Mouse (Mus musculus): ENCODE data around the gene Npas3. TPM values are rescaled to one million over a fixed set of nuclear protein-coding genes. Genes with fewer than 3 reads are reported as not detected.

Npas3 gene
- polyA plus RNA-seq, 1 experiment from 2014 or later: 0.61 TPM

- ATAC-seq (ENCODE audit: low FRiP score, low TSS enrichment) (no peak), DNase-seq (ENCODE audit: low spot score) (no peak)
- Histone ChIP-seq H3K4me2 (replicated peaks; ENCODE audit: low read depth) (no peak overlapping the region), H3K9me3 (ENCODE audit: control insufficient read depth, low read length) (no peaks in the 10 kb centered on the region), H3K36me3 (ENCODE audit: control insufficient read depth, insufficient read depth, low read length) (no peaks in the 10 kb centered on the region), H3K27me3 (ENCODE audit: control insufficient read depth, insufficient read depth, low read length) (no peaks in the 10 kb centered on the region), H3K27ac (replicated peaks) (no peak overlapping the region), H3K4me1 (replicated peaks; ENCODE audit: control insufficient read depth, insufficient read depth) (no peaks in the 10 kb centered on the region), H3K9ac (ENCODE audit: low read length) (no peak overlapping the region), H3K4me3 (ENCODE audit: low read depth, low read length) (no peak overlapping the region)
- WGBS: 66% methylated on average over 10 of the region's 10 CpGs
- TF ChIP-seq EP300 (optimal IDR thresholded peaks at IDR 0.05) (no peak), CTCF (IDR thresholded peaks at IDR 0.05; ENCODE audit: low read depth) (no peak)
Observed at GRCm38 (mm10) chr12:53969378-53970174, 721.1 kb downstream of the Npas3 start.

- no peak for TF ChIP-seq EP300 (optimal IDR thresholded peaks at IDR 0.05)
- TF ChIP-seq CTCF (IDR thresholded peaks at IDR 0.05; ENCODE audit: low read depth): no peak
- no peaks in the 10 kb centered on the region for H3K4me1 ChIP-seq (replicated peaks; ENCODE audit: control insufficient read depth, insufficient read depth)
- H3K4me3 ChIP-seq (ENCODE audit: low read depth, low read length): no peak overlapping the region
- 85% methylated on average over 7 of the region's 7 CpGs for WGBS
- H3K27ac ChIP-seq (replicated peaks): no peak overlapping the region
- H3K36me3 ChIP-seq (ENCODE audit: control insufficient read depth, insufficient read depth, low read length): no peaks in the 10 kb centered on the region
- no peaks in the 10 kb centered on the region for H3K27me3 ChIP-seq (ENCODE audit: control insufficient read depth, insufficient read depth, low read length)
- ATAC-seq (ENCODE audit: low FRiP score, low TSS enrichment) (0 out of 2 replicates have a peak, but pooled peaks have one; percentile 32), DNase-seq (ENCODE audit: low spot score) (no peak)
- no peaks in the 10 kb centered on the region for H3K9me3 ChIP-seq (ENCODE audit: control insufficient read depth, low read length)
- H3K4me2 ChIP-seq (replicated peaks; ENCODE audit: low read depth): no peak overlapping the region
- H3K9ac ChIP-seq (ENCODE audit: low read length): no peak overlapping the region
Observed at GRCm38 (mm10) chr12:53970721-53971120, 722.2 kb downstream of the Npas3 start.

- peak; percentile 41 for DNase-seq (ENCODE audit: low spot score)
- no peak overlapping the region for H3K9ac ChIP-seq (ENCODE audit: low read length)
- H3K9me3 ChIP-seq (ENCODE audit: control insufficient read depth, low read length): no peaks in the 10 kb centered on the region
- no peak overlapping the region for H3K4me2 ChIP-seq (replicated peaks; ENCODE audit: low read depth)
- 0 out of 2 replicates have a peak, but pooled peaks have one; percentile 49 for ATAC-seq (ENCODE audit: low FRiP score, low TSS enrichment)
- no peak overlapping the region for H3K27ac ChIP-seq (replicated peaks)
- TF ChIP-seq EP300 (optimal IDR thresholded peaks at IDR 0.05) (no peak), CTCF (IDR thresholded peaks at IDR 0.05; ENCODE audit: low read depth) (no peak)
- H3K36me3 ChIP-seq (ENCODE audit: control insufficient read depth, insufficient read depth, low read length): no peaks in the 10 kb centered on the region
- H3K4me1 ChIP-seq (replicated peaks; ENCODE audit: control insufficient read depth, insufficient read depth): no peaks in the 10 kb centered on the region
- H3K27me3 ChIP-seq (ENCODE audit: control insufficient read depth, insufficient read depth, low read length): no peaks in the 10 kb centered on the region
- WGBS: 58% methylated on average over 6 of the region's 6 CpGs
- H3K4me3 ChIP-seq (ENCODE audit: low read depth, low read length): no peak overlapping the region
Observed at GRCm38 (mm10) chr12:53973414-53973813, 724.9 kb downstream of the Npas3 start.

GRCm38 (mm10) chr12:53981575-53982507 lies 733.4 kb downstream of the Npas3 start:
- H3K27me3 ChIP-seq (ENCODE audit: control insufficient read depth, insufficient read depth, low read length): no peaks in the 10 kb centered on the region
- H3K4me2 ChIP-seq (replicated peaks; ENCODE audit: low read depth): no peak overlapping the region
- no peaks in the 10 kb centered on the region for H3K36me3 ChIP-seq (ENCODE audit: control insufficient read depth, insufficient read depth, low read length)
- H3K4me1 ChIP-seq (replicated peaks; ENCODE audit: control insufficient read depth, insufficient read depth): no peaks in the 10 kb centered on the region
- ATAC-seq (ENCODE audit: low FRiP score, low TSS enrichment): no peak
- no peak overlapping the region for H3K4me3 ChIP-seq (ENCODE audit: low read depth, low read length)
- no peak overlapping the region for H3K9ac ChIP-seq (ENCODE audit: low read length)
- WGBS: 72% methylated on average over 9 of the region's 9 CpGs
- no peak overlapping the region for H3K27ac ChIP-seq (replicated peaks)
- H3K9me3 ChIP-seq (ENCODE audit: control insufficient read depth, low read length): no peaks in the 10 kb centered on the region
- DNase-seq (ENCODE audit: low spot score): no peak
- TF ChIP-seq CTCF (IDR thresholded peaks at IDR 0.05; ENCODE audit: low read depth): no peak
- no peak for TF ChIP-seq EP300 (optimal IDR thresholded peaks at IDR 0.05)

- H3K27ac ChIP-seq (replicated peaks): no peak overlapping the region
- no peaks in the 10 kb centered on the region for H3K27me3 ChIP-seq (ENCODE audit: control insufficient read depth, insufficient read depth, low read length)
- H3K9ac ChIP-seq (ENCODE audit: low read length): no peak overlapping the region
- no peak for DNase-seq (ENCODE audit: low spot score)
- no peak overlapping the region for H3K4me3 ChIP-seq (ENCODE audit: low read depth, low read length)
- 79% methylated on average over 7 of the region's 7 CpGs for WGBS
- H3K4me1 ChIP-seq (replicated peaks; ENCODE audit: control insufficient read depth, insufficient read depth): no peaks in the 10 kb centered on the region
- H3K4me2 ChIP-seq (replicated peaks; ENCODE audit: low read depth): no peak overlapping the region
- no peak for ATAC-seq (ENCODE audit: low FRiP score, low TSS enrichment)
- H3K9me3 ChIP-seq (ENCODE audit: control insufficient read depth, low read length): no peaks in the 10 kb centered on the region
- TF ChIP-seq CTCF (IDR thresholded peaks at IDR 0.05; ENCODE audit: low read depth) (no peak), EP300 (optimal IDR thresholded peaks at IDR 0.05) (no peak)
- H3K36me3 ChIP-seq (ENCODE audit: control insufficient read depth, insufficient read depth, low read length): no peaks in the 10 kb centered on the region
Observed at GRCm38 (mm10) chr12:53983946-53984345, 735.5 kb downstream of the Npas3 start.

All from stomach, postnatal 0 days (tissue).